Mouse (Mus musculus): ENCODE measurements around the gene Tnfsf13.

DNA sequence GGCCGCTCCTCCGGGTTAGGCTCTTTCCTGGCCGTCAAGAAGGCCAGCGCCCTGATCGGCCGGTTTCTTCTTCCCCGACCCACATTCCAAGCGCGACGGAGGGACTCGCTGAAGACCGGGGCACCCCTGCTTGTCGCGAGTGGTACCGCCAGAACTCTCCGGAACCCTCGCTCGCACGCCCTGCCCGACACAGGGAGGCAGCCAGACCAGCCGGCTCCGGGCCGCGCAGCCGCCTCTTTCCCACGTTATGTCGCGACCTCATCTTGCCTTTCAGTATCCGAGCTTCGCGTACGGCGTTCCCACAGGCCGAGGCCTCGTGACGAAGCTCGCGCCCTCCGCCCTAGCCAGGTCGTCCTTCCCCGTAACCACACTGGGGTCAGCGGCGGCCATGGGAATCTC is 13.9 kb downstream of the Tnfsf13 start:
- TF ChIP-seq CTCF (IDR thresholded peaks at IDR 0.05; ENCODE audit: low read depth) (no peak), EP300 (IDR thresholded peaks at IDR 0.05; ENCODE audit: low read depth) (no peak)
